Mouse (Mus musculus): ENCODE measurements at regions not wholly inside any gene's neighbourhood (a gene's known extent, or its start where the extent isn't known, plus 50 kb on each side); places are given as distances from the start of the nearest gene placed in this dataset.
A peak's percentile ranks its signal among the peaks of the same experiment; 100 is the strongest.
"Not testable (repeated sequence)": the region's sequence is repeated elsewhere in the genome, so short reads cannot be mapped to it uniquely, and the experiment has no call there.

- no peak for DNase-seq (ENCODE audit: low spot score)
Measured at GRCm38 (mm10) chr9:115778862-115779261, 130.4 kb upstream of the Gadl1 start.

- no peak for DNase-seq (ENCODE audit: low spot score)
Measured at GRCm38 (mm10) chr9:115799330-115799729, 109.9 kb upstream of the Gadl1 start.

GRCm38 (mm10) chr9:115800624-115801023 lies 108.6 kb upstream of the Gadl1 start:
- DNase-seq (ENCODE audit: low spot score), result peak; percentile 63

GRCm38 (mm10) chr9:115803071-115803470 lies 106.2 kb upstream of the Gadl1 start:
- DNase-seq (ENCODE audit: low spot score), result no peak

- no peak for DNase-seq (ENCODE audit: low spot score)
Measured at GRCm38 (mm10) chr9:115805224-115805623, 104.0 kb upstream of the Gadl1 start.

- peak; percentile 40 for DNase-seq (ENCODE audit: low spot score)
Measured at GRCm38 (mm10) chr9:115806018-115806702, 103.1 kb upstream of the Gadl1 start.

GRCm38 (mm10) chr9:115840186-115840585 lies 69.1 kb upstream of the Gadl1 start:
- no peak for DNase-seq (ENCODE audit: low spot score)

- DNase-seq (ENCODE audit: low spot score), result no peak
Measured at GRCm38 (mm10) chr9:115840791-115841190, 68.5 kb upstream of the Gadl1 start.

GRCm38 (mm10) chr9:115841684-115842083 lies 67.6 kb upstream of the Gadl1 start:
- DNase-seq (ENCODE audit: low spot score), result no peak

- DNase-seq (ENCODE audit: low spot score), result no peak
Measured at GRCm38 (mm10) chr9:115844340-115844739, 64.9 kb upstream of the Gadl1 start.

- no peak for DNase-seq (ENCODE audit: low spot score)
Measured at GRCm38 (mm10) chr9:115845091-115845490, 64.2 kb upstream of the Gadl1 start.

- peak; percentile 80 for DNase-seq (ENCODE audit: low spot score)
Measured at GRCm38 (mm10) chr9:115847289-115848074, 61.8 kb upstream of the Gadl1 start.

- DNase-seq (ENCODE audit: low spot score), result not testable (repeated sequence)
Measured at GRCm38 (mm10) chr9:115853210-115853842, 55.9 kb upstream of the Gadl1 start.

- no peak for DNase-seq (ENCODE audit: low spot score)
Measured at GRCm38 (mm10) chr9:115857301-115857700, 52.0 kb upstream of the Gadl1 start.

GRCm38 (mm10) chr9:115858848-115859247 lies 50.4 kb upstream of the Gadl1 start:
- no peak for DNase-seq (ENCODE audit: low spot score)

All from embryo, embryonic 10 days (tissue).